Mouse (Mus musculus): ENCODE results near the gene Gm27021.

The Gm27021 gene

DNA sequence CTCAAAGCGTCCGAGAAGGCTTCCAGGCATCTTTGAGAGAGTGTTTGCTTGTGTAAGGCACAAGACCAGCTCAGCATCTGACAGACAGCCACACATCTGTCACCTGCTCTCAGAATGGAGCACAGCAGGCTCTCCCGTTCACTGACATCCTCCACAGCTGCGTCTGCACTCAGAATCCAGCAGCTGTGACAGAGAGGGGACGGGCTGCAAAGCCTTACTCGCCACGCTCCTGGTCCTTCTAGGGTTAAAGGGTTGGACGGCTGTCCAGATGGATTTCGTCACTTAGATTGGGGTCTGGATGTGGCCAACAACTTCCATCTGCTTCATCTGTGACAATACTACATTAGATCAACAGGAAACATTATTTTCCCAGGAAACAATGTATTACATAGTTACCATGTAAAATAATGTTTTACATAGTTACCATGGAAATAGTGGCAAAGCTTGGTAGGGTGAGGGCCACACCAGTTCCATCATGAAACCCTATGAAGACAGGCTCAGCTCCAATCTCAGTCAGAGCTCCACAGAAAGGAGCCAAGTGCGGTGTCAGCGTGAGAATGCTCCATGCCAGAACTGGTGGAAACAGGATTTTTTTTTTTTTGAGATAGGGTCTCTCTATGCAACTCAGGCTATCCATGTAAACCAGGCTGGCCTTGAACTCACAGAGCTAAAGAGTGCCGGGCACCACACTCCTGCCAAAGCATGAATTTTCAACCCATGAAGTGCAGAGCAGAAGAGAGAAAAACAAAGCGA is 28.7 kb upstream of the Gm27021 start:
- no peak for TF ChIP-seq GATA4 (IDR thresholded peaks at IDR 0.05; ENCODE audit: insufficient replicate concordance, low read length)

DNA sequence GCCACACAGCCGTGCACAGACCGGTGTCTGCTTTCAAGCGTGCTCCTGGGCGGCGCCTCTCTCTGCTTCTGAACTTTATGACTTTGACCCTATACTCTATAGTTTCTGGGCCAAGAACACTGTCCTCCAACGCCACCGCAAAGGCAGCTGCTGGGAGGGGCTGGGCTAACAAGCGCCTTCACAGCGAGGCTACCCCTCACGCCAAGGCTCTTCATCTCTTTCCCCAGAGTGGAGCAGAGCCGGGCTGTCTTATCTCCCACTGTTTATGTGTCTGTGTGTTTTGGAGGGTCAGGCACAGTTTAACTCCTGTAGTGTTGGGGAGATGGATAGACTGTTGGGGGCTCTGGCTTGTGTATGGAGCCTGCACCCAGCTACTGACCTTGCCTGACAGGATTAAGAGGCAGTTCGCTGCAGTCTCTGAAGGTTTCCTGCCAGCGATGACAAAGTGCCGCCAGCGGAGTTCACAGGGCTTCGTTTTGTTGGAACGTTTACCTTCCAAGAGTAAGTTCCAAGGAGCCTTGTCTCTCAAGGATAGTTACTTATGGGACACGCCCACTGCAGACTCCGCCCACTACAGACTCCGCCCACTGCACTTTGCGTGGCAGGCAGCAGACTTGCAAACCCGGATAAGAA is 26.1 kb upstream of the Gm27021 start:
- TF ChIP-seq GATA4 (IDR thresholded peaks at IDR 0.05; ENCODE audit: insufficient replicate concordance, low read length), result no peak

DNA sequence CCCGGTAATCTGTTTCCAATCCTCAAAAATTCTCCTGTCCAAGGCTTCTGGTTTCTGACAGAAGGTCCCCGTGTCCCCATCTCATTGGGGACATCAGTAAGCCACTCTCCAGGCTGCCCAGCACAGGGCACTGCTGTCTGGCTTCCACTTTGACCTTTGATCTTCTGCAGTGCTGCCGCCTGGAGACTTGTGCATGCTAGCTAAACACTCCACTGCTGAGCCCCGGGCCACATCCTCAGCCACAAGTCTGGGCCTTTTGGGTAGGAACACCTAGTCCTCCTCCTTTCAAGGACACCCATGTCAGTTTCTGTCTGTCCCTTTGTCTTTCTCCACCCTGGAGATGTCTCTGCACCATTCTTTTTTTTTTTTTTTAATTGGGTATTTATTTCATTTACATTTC is 25.1 kb upstream of the Gm27021 start:
- no peak for TF ChIP-seq GATA4 (IDR thresholded peaks at IDR 0.05; ENCODE audit: insufficient replicate concordance, low read length)

DNA sequence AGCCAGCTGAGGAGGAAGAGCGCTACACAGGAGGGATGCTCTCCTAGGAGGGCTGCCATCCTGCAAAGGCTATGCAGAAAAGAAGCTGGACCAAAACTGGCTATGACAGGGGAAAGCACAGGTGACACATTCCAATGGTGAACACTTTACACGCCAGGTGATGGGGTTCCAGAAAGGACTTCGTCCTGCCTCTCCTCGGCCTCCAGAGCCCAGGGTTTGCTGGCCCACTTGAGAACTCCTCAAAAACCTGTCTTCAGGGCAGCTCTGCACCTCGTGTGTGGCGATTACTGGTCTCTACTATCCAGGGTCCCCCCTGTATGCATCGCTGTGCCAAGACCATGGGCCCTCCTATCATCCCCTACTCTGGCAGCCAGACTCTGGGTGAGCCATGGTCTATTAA is 20.6 kb upstream of the Gm27021 start:
- no peak for TF ChIP-seq GATA4 (IDR thresholded peaks at IDR 0.05; ENCODE audit: insufficient replicate concordance, low read length)

DNA sequence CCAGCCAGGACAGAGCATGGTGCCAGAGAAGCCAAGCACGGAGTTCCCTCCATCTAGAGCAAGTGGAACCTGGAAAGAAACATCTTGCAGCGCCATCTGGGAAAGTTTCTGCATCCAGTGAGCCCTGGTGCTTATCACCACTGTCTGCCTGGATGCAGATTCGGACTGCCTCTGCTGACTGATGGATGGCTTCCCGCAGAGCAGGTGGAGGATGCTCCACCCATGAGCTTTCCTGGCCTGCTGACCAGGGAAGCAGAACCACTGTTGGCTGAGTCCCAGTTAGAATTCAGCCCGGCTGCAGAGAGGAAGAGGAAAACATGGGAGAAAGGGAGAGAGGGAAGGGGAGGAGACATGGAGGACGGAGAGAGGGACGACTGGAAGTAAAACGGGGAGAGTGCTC is 19.9 kb upstream of the Gm27021 start:
- TF ChIP-seq GATA4 (IDR thresholded peaks at IDR 0.05; ENCODE audit: insufficient replicate concordance, low read length), result no peak

DNA sequence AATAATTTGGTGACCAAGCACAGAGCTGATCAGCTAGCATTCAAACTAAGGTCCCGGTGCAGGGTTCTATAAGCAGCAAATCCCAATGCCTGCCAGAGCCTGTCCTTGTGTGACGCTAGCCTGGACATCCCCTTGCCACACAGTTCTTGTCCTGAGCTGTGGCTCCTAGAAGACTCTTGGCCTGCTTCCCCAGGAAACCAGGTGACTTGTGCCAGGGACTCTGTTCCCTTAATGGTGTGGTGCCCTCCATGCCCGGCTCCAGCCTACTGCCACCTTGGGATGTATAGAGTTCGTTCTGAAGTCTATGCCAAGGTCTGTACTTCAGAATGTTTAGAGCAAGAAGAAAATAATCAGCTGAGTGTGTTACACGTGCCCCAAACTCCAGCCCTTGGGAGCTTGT is 18.7 kb upstream of the Gm27021 start:
- TF ChIP-seq GATA4 (IDR thresholded peaks at IDR 0.05; ENCODE audit: insufficient replicate concordance, low read length), result no peak

DNA sequence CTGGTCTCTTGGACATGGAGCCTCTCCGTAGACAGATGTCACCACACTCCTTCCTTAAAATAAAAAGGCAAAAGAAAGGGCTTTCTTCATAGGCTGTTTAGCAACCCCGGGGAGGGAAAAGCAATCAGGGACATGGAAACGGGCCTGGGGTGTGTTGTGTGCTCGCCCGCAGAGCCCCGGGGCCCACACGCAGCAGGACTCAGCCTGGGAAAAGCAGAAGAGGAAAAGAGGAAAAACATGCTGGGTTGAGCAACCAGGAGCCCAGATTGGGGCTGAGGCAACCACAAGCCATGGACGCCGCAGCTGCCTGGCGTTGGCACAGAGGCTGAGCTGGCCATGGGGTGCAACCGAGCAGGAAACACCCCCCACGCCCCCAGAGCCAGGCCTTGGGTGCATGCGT is 18.2 kb upstream of the Gm27021 start:
- TF ChIP-seq GATA4 (IDR thresholded peaks at IDR 0.05; ENCODE audit: insufficient replicate concordance, low read length), result no peak

DNA sequence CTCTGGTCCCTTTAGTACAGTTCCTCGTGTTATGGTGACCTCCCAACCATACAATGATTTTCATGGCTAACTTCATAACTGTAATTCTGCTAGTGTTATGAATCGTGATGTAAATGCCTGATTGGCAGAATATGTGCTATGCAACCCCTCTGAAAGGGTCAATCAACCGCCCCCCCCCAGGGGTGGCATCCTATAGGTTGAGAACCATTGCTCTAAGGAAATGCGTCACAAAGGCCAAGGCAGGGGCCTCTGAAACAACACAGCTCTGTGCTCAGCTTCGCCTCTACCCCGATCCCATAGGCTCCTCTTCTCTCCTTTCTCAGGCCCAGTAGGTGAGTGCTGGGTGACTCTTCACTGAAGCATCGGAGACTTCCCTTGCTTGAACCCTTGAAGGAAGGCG is 17.7 kb upstream of the Gm27021 start:
- no peak for TF ChIP-seq GATA4 (IDR thresholded peaks at IDR 0.05; ENCODE audit: insufficient replicate concordance, low read length)

DNA sequence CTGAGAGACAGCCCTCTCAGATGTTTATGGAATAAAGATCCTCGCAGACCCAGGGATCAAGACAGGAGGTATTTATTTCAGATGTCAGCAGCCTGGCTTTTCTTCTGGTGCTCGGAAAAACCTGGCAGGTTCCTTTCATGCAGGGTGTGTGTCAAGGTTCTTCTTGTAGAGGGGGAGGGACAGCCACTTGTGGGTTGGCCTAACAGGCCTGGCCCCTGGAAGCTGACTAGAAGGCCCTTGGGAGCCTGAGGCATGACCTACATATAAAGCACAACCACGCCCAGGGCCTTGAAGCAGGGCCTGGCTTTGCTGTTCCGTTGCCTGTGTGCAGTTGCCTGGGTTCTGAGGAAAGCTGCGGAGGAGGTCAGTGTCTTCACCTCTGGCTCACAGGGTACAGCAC is 17.2 kb upstream of the Gm27021 start:
- no peak for TF ChIP-seq GATA4 (IDR thresholded peaks at IDR 0.05; ENCODE audit: insufficient replicate concordance, low read length)

DNA sequence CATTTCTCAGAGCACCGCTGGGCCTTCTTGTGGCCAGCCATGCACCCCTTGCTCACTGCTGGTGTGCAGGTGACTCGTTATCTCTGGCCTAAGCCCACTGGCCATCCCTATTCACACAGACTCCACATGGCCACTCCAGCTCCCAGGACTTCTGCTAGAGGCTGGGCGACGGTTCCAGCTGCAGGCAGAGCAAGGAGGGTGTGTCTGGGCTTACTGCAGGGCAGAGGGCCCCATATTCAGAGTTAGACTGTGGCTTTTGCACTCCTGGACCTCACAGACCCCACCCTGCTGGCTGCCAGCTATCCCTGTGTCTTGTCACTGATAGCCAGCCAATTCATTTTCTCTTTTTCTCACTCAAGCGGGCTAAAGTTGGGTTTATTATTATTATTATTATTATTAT is 16.2 kb upstream of the Gm27021 start:
- no peak for TF ChIP-seq GATA4 (IDR thresholded peaks at IDR 0.05; ENCODE audit: insufficient replicate concordance, low read length)

DNA sequence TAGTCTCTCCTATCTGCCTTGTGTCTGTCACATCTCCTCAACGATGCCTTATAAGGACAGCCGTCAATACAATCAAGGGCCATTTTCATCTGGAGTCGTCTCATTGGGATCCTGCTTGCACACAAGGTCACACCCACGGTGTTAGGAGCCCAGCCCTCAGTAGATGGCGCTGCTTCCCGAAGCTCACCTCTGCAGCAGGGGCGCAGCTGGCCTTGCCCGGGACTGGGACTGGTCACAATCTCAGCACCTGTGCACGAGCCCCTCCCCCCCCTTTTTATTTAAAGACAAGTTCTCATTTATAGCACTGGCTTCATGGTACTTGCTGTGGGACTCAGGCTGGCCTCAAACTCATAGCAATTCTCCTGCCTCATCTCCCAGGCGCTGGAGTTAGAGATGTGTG is 15.7 kb upstream of the Gm27021 start:
- TF ChIP-seq GATA4 (IDR thresholded peaks at IDR 0.05; ENCODE audit: insufficient replicate concordance, low read length), result no peak

DNA sequence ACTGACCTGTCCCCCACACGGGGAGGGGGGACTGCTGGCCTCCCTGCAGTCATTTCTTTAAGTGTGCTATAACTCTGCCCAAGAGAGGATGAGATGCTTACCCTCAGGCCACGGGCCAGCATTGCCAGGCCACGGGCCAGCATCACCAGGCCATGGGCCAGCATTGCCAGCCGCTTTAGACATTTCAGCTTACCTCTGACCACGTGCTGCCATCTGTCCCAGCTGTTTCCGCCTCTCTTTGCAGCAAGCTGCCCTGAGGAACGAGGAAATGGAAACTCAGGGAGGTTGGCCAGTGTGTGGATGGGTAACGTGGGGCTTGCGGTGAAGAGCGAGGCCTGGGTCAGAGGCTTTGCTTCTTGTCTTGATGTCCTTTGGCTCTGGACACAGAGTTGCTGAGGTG is 13.2 kb upstream of the Gm27021 start:
- no peak for TF ChIP-seq GATA4 (IDR thresholded peaks at IDR 0.05; ENCODE audit: insufficient replicate concordance, low read length)

DNA sequence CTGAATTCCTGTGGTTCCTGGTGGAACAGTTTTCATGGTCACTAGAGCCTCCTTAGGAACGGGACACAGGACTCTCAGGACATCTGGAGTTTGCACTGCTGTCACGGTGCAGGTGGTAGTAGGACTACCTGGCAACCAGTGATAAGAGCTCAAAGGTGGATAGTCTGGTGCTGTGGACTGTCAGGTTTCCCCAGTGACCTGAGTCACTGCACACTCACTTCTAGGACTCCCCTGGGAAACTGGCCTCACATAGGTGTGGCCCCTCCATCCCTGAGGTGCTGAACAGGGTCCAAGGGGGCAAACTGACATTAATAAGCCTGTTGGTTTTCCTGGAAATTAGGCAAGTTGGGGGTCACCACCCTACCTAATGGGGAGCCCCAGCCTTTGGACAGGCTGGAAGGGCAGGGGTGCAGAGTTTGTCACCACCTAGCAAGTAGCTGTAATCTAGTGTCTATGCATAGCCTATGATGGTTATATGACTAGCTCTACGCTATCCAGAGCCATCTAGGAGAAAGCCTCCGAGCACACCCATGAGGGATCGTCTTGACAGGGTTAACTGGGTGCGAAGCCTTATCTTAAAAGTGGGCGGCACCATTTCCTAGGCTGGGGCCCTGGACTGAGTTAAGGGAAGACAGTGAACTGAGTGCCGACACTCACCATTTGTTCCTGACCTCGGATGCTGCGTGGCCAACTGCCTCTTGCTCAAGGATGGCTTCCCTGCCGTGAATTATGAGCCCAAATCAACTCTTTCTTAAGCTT is 11.9 kb upstream of the Gm27021 start:
- no peak for TF ChIP-seq GATA4 (IDR thresholded peaks at IDR 0.05; ENCODE audit: insufficient replicate concordance, low read length)

DNA sequence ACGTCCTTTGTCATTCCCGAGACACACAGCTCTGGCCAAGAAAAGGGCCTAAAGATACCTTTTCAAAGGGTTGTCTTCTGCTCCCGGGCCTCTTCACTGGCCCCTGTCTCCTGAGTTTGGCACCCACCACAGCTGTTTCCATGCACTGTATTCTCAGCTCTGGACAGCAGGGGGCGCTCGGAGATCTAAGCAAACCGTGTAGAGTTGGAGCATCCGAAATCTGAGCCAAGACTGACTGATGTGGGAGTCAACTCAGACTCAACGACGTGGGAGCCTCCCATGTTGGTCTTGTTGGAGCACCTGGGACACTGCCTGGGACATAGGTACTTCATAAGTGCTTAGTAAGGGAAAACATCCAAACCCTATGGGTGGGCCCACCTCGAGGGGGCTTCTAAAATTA is 10.6 kb upstream of the Gm27021 start:
- no peak for TF ChIP-seq GATA4 (IDR thresholded peaks at IDR 0.05; ENCODE audit: insufficient replicate concordance, low read length)

DNA sequence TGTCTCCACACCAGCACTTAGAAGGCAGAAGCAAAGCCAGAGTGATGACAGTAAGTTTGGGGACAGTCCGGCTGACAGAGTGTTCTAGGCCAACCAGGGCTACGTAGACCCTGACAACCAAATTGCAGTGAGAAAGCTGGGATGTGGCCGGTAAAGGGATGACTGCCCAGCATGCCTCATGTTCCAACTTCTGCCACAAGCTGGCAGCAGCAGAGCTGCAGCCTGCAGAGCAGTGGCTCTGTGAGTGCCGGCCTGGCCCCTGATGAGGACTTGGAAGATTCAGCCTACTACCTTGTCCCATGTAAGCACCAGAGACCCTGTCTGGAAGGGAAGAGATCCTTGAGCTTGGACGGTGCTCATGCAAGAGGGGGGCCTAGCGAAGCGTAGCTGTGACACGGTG is 7.8 kb upstream of the Gm27021 start:
- no peak for TF ChIP-seq GATA4 (IDR thresholded peaks at IDR 0.05; ENCODE audit: insufficient replicate concordance, low read length)

DNA sequence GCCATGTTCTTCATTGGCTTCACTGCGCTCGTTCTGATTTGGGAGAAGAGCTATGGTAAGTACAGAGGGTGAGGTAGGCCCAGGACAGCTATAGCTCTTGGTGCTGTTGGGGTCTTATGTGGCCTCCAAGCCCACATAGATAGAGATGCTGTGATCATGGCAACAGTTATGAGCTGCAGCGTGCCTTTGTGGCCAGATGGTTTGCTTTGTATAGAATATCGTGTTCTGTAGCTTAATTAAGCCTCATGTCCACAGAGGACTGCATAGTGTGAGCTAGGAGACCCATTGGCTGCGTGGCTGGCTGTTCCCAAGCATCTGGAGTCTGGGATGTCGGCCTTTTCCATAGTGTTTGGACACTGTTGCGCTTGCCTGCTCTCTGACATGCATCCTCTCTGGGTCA is 5.4 kb upstream of the Gm27021 start:
- no peak for TF ChIP-seq GATA4 (IDR thresholded peaks at IDR 0.05; ENCODE audit: insufficient replicate concordance, low read length)
